Mouse (Mus musculus) stomach, postnatal 0 days (tissue): Measurements from ENCODE around the gene Nmur1. TPM values are rescaled to one million over a fixed set of nuclear protein-coding genes. Genes with fewer than 3 reads are reported as not detected.

Source experiments
- ATAC-seq: fragments of 200-750 bp; cut with Nextera tagmentation; 2 replicates; pipeline ENCODE4 v1.8.0; 2017; ENCODE audit not compliant: low FRiP score, low TSS enrichment
- DNase-seq: peaks from one replicate; pipeline ENCODE4 v3.0.0-alpha.2; 2016; ENCODE audit warnings: low spot score
- H3K27ac ChIP-seq: fragments of 300-500 bp; sonication (generic); replicated peaks from 2 replicates; pipeline ENCODE4 v1.5.1; 2014; ENCODE audit warnings: mild to moderate bottlenecking, control low read depth
- H3K27me3 ChIP-seq: fragments of 300-500 bp; sonication (generic); 2 replicates; pipeline ENCODE4 v1.6.1; 2014; ENCODE audit warnings: low read length; ENCODE audit not compliant: control insufficient read depth, insufficient read depth
- H3K36me3 ChIP-seq: fragments of 300-500 bp; sonication (generic); 2 replicates; pipeline ENCODE4 v1.6.1; 2014; ENCODE audit warnings: low read length, mixed read lengths; ENCODE audit not compliant: control insufficient read depth, insufficient read depth
- H3K4me1 ChIP-seq: fragments of 300-500 bp; sonication (generic); replicated peaks from 2 replicates; pipeline ENCODE4 v1.6.1; 2014; ENCODE audit warnings: antibody characterized with exemption; ENCODE audit not compliant: control insufficient read depth, insufficient read depth
- H3K4me2 ChIP-seq: fragments of 300-500 bp; sonication (generic); replicated peaks from 2 replicates; pipeline ENCODE4 v1.6.1; 2014; ENCODE audit warnings: low read depth, mild to moderate bottlenecking, control low read depth, moderate library complexity
- H3K4me3 ChIP-seq: fragments of 300-500 bp; sonication (generic); 2 replicates; pipeline ENCODE4 v1.5.1; 2014; ENCODE audit warnings: low read depth, low read length, control low read depth
- H3K9ac ChIP-seq: fragments of 300-500 bp; sonication (generic); 2 replicates; pipeline ENCODE4 v1.6.1; 2014; ENCODE audit warnings: mild to moderate bottlenecking, low read length, control low read depth, mixed read lengths
- H3K9me3 ChIP-seq: fragments of 300-500 bp; sonication (generic); 2 replicates; pipeline ENCODE4 v1.6.1; 2016; ENCODE audit warnings: low read length; ENCODE audit not compliant: control insufficient read depth
- CTCF ChIP-seq: IDR thresholded peaks from 2 replicates; pipeline ENCODE4 v1.5.1; 2016; ENCODE audit warnings: antibody characterized with exemption, low read depth, mild to moderate bottlenecking, moderate library complexity
- EP300 ChIP-seq: optimal IDR thresholded peaks from 2 replicates; pipeline ENCODE3; 2016; ENCODE audit warnings: antibody characterized with exemption
- WGBS: fragments of 180-500 bp; shearing (Covaris S2); extraction: QIAGEN DNeasy Blood & Tissue Kit; methylation state at CpG from one replicate; pipeline ENCODE4 v1.1.7; 2014; 5-methylcytosine and 5-hydroxymethylcytosine counted together
- polyA plus RNA-seq: library from polyadenylated mRNA; unstranded; fragments of >200 nt; fragmentation: Nextera tagmentation; extraction: Ambion mirVana; gene quantifications from 2 replicates; pipeline ENCODE4 v1.2.1, GENCODE M21; 2015

Nmur1 gene
- polyA plus RNA-seq, 1 experiment from 2014 or later = 0.56 TPM

GRCm38 (mm10) chr1:86423879-86424278 is 2.1 kb downstream of the Nmur1 start:
- H3K4me1 ChIP-seq = no peaks in the 10 kb centered on the region
- ATAC-seq (no peak), DNase-seq (no peak)
- H3K9ac ChIP-seq = no peak overlapping the region
- WGBS = 73% methylated on average over 5 of the region's 5 CpGs
- no peaks in the 10 kb centered on the region for H3K36me3 ChIP-seq
- H3K27me3 ChIP-seq = no peaks in the 10 kb centered on the region
- no peaks in the 10 kb centered on the region for H3K9me3 ChIP-seq
- no peak overlapping the region for H3K4me2 ChIP-seq
- TF ChIP-seq CTCF = no peak
- no peak for TF ChIP-seq EP300
- no peak overlapping the region for H3K27ac ChIP-seq
- no peak overlapping the region for H3K4me3 ChIP-seq

- H3K27ac ChIP-seq = peak overlapping the region; percentile 53; the same call in 1 of the 2 replicates
- DNase-seq (peak; percentile 79), ATAC-seq (peak; percentile 46)
- no peaks in the 10 kb centered on the region for H3K36me3 ChIP-seq
- H3K9ac ChIP-seq = no peak overlapping the region
- no peak overlapping the region for H3K4me2 ChIP-seq
- no peaks in the 10 kb centered on the region for H3K4me1 ChIP-seq
- H3K4me3 ChIP-seq = no peak overlapping the region
- H3K9me3 ChIP-seq = no peaks in the 10 kb centered on the region
- H3K27me3 ChIP-seq = no peaks in the 10 kb centered on the region
- WGBS = 29% methylated on average over 10 of the region's 10 CpGs
- TF ChIP-seq EP300 (no peak), CTCF (no peak)
Observed at GRCm38 (mm10) chr1:86421007-86421406, 5.0 kb downstream of the Nmur1 start.

- no peak for ATAC-seq
- Histone ChIP-seq H3K9me3 (no peaks in the 10 kb centered on the region), H3K27ac (no peak overlapping the region), H3K36me3 (no peaks in the 10 kb centered on the region), H3K4me2 (no peak overlapping the region), H3K4me3 (no peak overlapping the region), H3K9ac (no peak overlapping the region), H3K27me3 (no peaks in the 10 kb centered on the region), H3K4me1 (no peaks in the 10 kb centered on the region)
- TF ChIP-seq CTCF (peak; percentile 83), EP300 (no peak)
- 65% methylated on average over 6 of the region's 6 CpGs for WGBS
- no peak for DNase-seq
Observed at GRCm38 (mm10) chr1:86416321-86416720, 9.7 kb downstream of the Nmur1 start.

GRCm38 (mm10) chr1:86415612-86416184 is 10.3 kb downstream of the Nmur1 start:
- 57% methylated on average over 7 of the region's 7 CpGs for WGBS
- Histone ChIP-seq H3K27ac (no peak overlapping the region), H3K9ac (no peak overlapping the region), H3K36me3 (no peaks in the 10 kb centered on the region), H3K9me3 (no peaks in the 10 kb centered on the region), H3K4me1 (no peaks in the 10 kb centered on the region), H3K4me2 (no peak overlapping the region), H3K27me3 (no peaks in the 10 kb centered on the region), H3K4me3 (no peak overlapping the region)
- peak; percentile 55 for ATAC-seq
- peak; percentile 38 for DNase-seq
- TF ChIP-seq CTCF = peak; percentile 60
- no peak for TF ChIP-seq EP300

GRCm38 (mm10) chr1:86415144-86415543 is 10.9 kb downstream of the Nmur1 start:
- Histone ChIP-seq H3K4me2 (no peak overlapping the region), H3K4me3 (no peak overlapping the region), H3K27ac (no peak overlapping the region), H3K4me1 (no peaks in the 10 kb centered on the region), H3K9me3 (no peaks in the 10 kb centered on the region), H3K36me3 (no peaks in the 10 kb centered on the region), H3K9ac (no peak overlapping the region), H3K27me3 (no peaks in the 10 kb centered on the region)
- DNase-seq (no peak), ATAC-seq (no peak)
- WGBS = 59% methylated on average over 2 of the region's 2 CpGs
- TF ChIP-seq EP300 (no peak), CTCF (no peak)

- 73% methylated on average over 5 of the region's 5 CpGs for WGBS
Observed at GRCm38 (mm10) chr1:86414715-86415114, 11.3 kb downstream of the Nmur1 start.

More at GRCm38 (mm10) chr1:86414715-86415114, 11.3 kb downstream of the Nmur1 start:
- H3K4me2 ChIP-seq = no peak overlapping the region
- DNase-seq (no peak), ATAC-seq (no peak)
- no peak overlapping the region for H3K9ac ChIP-seq
- H3K9me3 ChIP-seq = no peaks in the 10 kb centered on the region
- H3K36me3 ChIP-seq = no peaks in the 10 kb centered on the region
- H3K4me1 ChIP-seq = no peaks in the 10 kb centered on the region
- H3K27ac ChIP-seq = no peak overlapping the region
- H3K27me3 ChIP-seq = no peaks in the 10 kb centered on the region
- TF ChIP-seq CTCF (no peak), EP300 (no peak)
- H3K4me3 ChIP-seq = no peak overlapping the region
